ENCODE assay signal across 9 mouse cellular contexts in genomic region chr16:32814539-32814938, GRCm38 (mm10). TPM values are rescaled to one million over a fixed set of nuclear protein-coding genes. Genes with fewer than 3 reads are reported as not detected.
A peak's percentile ranks its signal among the peaks of the same experiment; 100 is the strongest.
DNase-seq lines count a peak whose midpoint lies in the region; ATAC-seq lines count a peak whose summit lies in the region.
"Had no signal": no experiment of that assay in that cellular context is flagged by ENCODE, and none has a peak within 500 bp of the region (broad histone marks: within the 10 kb centered on the region; RNA-seq: fewer than 3 reads in every experiment).

No protein-coding gene starts in this region.

- no peak overlapping the region for H3K9ac ChIP-seq in liver, embryonic 13.5 days

- H3K4me2 ChIP-seq in liver, embryonic 13.5 days, result peak overlapping the region; percentile 57

- WGBS in liver, embryonic 13.5 days (ENCODE audit: insufficient replicate concordance), result 15% methylated on average over 14 of the region's 14 CpGs

- peaks cover 15% of the 10 kb centered on the region for H3K4me1 ChIP-seq in liver, embryonic 13.5 days (replicated peaks)

- peak; percentile 38 for DNase-seq in ovary, postnatal 36 days (ENCODE audit: low spot score)
- no peak for DNase-seq in ovary, postnatal 14 days (ENCODE audit: low spot score)
- DNase-seq in cerebellum, adult 9-11 months, result peak; percentile 41
- DNase-seq in gastrocnemius, postnatal 10 days, result peak; percentile 63
- peak; percentile 66 for DNase-seq in induced T-regulatory cell, adult 2 months (ENCODE audit: low read depth)
- DNase-seq in liver, embryonic 13.5 days, result no peak
- peak; percentile 70 for DNase-seq in thymus, postnatal 4 days

- H3K27me3 ChIP-seq in liver, embryonic 13.5 days, result peaks cover 6% of the 10 kb centered on the region; the same call in 1 of the 2 replicates

- ATAC-seq in liver, embryonic 13.5 days (ENCODE audit: low read depth), result no peak
- ATAC-seq in monocyte, adult 5-6 weeks (replicated peaks; ENCODE audit: insufficient number of reproducible peaks, low FRiP score, low TSS enrichment, poor library complexity, severe bottlenecking), result peak; percentile 41; the same call in 1 of the 2 replicates

- H3K36me3 ChIP-seq in liver, embryonic 13.5 days, result no peaks in the 10 kb centered on the region

- H3K27ac ChIP-seq in liver, embryonic 13.5 days, result no peak overlapping the region

- no peaks in the 10 kb centered on the region for H3K9me3 ChIP-seq in liver, embryonic 13.5 days (replicated peaks)

- H3K4me3 ChIP-seq in liver, embryonic 13.5 days (replicated peaks), result peak overlapping the region; percentile 35

RNA-seq across cellular contexts. Expression of gene Smbd1, which starts 4.3 kb away (rescaled TPM):
- not detected for total RNA-seq in gastrocnemius, postnatal 10 days (2021)
- polyA plus RNA-seq in liver, embryonic 13.5 days (2015; fragmentation: Nextera tagmentation; extraction: Ambion mirVana), result not detected in 2 replicates
- not detected in 3 replicates for total RNA-seq in monocyte, adult 5-6 weeks (2017)
- total RNA-seq: neutrophil, adult 5-6 weeks had no signal

RNA-seq across cellular contexts. Expression of gene Muc20, which starts 17.3 kb away (rescaled TPM):
- total RNA-seq in gastrocnemius, postnatal 10 days (2021), result under 1 TPM; 0.21 to 0.41 TPM
- polyA plus RNA-seq in liver, embryonic 13.5 days (2015; fragmentation: Nextera tagmentation; extraction: Ambion mirVana), result 0.05 TPM in 1 of 2 replicates, not detected in the other
- 0.19 TPM in 1 of 3 replicates, not detected in the others for total RNA-seq in monocyte, adult 5-6 weeks (2017)

Comparison
In these comparisons a context has a peak if more than half of its experiments do, and no peak if none do; other contexts are left out.
1. DNase-seq: peak in ovary, postnatal 36 days (single experiment), cerebellum, adult 9-11 months (single experiment), gastrocnemius, postnatal 10 days (single experiment), induced T-regulatory cell, adult 2 months (single experiment) and thymus, postnatal 4 days (single experiment); none in ovary, postnatal 14 days (single experiment) and liver, embryonic 13.5 days (single experiment).